Mouse (Mus musculus) hindlimb bud, embryonic 11.5 days (tissue): Measurements from ENCODE around the gene Htr2b.

Experiments
- DNase-seq: peaks from one replicate; pipeline ENCODE4 v3.0.0-alpha.2; 2012; ENCODE audit warnings: low read depth, low spot score; ENCODE audit errors: extremely low spot score

Gene Htr2b

DNA sequence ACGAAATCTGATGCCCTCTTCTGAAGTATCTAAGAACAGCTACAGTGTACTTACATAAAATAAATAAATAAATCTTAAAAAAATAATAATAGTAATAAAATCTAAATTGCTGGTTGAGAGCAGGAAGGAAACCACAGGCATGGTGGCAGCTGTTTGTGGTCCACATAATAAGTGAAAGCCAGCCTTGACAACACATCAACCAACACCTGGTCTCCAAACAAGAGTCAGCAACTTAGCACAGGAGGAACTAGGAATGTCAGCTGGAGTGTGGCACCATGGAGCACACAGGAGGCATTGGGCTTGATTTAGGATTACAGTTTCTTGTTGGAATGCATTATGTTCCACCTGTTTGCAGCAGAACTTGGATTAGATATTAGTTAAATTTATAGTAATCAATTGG lies 6.7 kb downstream of the Htr2b start:
- DNase-seq: no peak

GRCm38 (mm10) chr1:86094413-86094812 lies 17.4 kb downstream of the Htr2b start:
- DNase-seq: no peak

DNA sequence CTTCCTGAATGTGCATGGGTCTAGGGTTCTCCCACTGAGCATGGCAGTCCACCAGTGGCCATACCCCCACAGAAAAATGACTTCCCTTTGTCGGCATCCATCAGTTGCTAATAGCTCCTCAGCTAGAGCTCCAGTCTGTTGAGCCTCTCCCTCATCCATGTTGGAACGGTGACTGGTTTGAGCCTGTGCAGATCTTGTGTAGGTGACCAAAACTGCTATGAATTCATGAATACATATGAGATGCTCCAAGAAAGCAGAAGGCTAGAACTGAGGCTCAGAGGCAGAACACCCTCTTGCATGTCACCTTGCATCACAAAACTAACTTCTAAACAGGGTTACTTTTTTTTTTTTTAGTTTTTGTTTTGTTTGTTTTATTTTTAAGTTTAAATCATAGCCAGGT lies 35.2 kb downstream of the Htr2b start:
- no peak for DNase-seq

DNA sequence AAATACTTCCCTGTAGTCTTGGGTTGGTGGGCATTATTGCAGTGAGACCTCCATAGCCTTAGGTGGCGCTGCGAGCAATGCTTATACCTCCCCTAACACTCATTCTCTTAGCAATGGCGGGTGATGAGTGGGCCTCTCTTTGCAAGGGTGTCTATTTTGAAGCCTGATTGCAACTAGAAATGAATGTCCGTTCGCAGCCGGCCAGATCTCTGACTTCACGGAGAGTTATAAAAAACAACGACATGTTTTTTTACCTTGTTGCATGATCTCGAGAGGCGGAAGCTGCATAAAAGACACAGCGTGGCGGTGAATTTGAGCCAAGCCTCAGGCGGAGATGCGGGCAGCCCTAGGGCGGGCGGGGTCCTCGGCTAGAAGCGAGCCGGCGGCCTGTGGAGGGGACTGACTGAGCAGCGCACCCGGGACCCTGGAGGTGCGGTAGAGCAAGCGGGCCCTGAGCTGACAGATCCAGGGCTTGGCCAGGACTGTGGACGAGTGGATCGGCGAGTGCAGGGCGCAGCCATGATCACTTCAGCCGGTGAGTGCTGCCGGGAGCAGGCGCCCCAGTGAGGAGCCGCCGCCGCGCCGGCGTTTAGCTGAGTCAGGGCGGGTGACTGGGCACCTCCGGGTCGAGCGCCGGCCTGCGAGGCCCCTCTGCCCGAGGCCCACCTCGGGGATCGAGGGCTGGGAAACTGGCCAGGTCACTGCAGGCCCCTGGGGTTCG lies 47.3 kb downstream of the Htr2b start, which contains the start of gene Psmd1:
Gene Psmd1, plus strand, starts transcription at position 117 of the 721 bp plus-strand sequence.
- peak; percentile 90 for DNase-seq

- no peak for DNase-seq
Measured at GRCm38 (mm10) chr1:86062523-86062922, 49.2 kb downstream of the Htr2b start.

DNA sequence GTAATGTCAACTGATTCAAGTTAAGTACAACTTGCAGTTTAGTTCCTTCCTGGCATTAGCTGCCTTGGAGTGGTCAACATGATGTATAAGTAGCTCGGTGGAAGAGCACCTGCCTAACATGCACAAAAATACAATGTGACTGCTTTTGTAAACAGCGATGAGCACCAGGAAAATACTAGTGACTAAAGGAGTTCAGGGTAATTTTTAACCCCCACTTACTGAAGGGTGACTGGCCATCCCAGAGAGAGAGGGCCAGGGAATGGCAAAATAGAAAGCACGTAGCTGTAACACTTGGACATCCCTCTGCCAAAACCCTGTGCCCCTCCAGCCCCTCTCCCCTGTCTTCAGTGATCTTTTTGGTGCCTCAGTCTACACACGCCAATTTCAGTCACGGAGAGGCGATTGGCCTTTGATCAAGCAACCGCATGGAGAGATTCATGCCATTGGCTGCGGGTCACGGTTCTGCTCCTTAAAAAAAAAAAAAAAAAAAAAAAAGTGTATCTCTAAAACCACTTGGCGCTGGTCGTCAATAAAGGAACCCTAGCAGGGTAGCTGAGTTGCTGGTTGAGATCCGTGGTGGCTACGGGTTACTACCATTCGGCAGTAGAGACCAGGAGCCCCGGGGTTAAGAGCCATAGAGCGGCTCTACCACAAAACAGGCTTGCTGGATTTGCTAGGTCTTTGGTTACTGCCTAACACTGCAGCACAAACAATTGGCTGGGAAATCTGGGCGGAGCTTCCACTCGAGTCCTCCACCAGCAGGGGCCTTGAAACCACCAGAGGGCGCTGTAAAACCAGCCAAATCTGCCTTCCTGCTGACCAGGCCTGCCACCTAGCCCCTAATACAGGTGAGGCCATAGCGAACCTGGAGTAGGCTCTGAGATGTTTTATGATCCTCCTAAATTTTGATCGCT lies 52.7 kb downstream of the Htr2b start:
- peak; percentile 96 for DNase-seq

DNA sequence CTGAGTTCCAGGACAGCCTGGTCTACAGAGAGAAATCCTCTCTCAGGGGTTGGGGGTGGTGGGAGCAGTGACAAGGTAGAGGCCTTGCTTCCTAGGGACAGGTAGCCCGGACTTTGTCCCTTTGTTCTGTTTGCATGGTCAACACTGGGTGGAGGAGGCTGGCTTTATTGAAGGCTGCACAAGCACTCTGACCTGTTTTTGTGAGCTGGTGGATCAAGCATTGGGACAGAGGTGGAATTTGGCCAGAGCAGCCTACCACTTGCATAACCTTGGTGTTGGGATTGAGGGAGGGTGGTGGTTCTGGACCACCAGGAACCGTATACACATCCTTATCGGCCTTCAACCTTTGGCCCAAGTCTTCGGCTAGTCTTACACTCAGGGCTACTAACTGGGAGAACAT lies 55.5 kb downstream of the Htr2b start:
- no peak for DNase-seq

- no peak for DNase-seq
Measured at GRCm38 (mm10) chr1:86054943-86055342, 56.8 kb downstream of the Htr2b start.

DNA sequence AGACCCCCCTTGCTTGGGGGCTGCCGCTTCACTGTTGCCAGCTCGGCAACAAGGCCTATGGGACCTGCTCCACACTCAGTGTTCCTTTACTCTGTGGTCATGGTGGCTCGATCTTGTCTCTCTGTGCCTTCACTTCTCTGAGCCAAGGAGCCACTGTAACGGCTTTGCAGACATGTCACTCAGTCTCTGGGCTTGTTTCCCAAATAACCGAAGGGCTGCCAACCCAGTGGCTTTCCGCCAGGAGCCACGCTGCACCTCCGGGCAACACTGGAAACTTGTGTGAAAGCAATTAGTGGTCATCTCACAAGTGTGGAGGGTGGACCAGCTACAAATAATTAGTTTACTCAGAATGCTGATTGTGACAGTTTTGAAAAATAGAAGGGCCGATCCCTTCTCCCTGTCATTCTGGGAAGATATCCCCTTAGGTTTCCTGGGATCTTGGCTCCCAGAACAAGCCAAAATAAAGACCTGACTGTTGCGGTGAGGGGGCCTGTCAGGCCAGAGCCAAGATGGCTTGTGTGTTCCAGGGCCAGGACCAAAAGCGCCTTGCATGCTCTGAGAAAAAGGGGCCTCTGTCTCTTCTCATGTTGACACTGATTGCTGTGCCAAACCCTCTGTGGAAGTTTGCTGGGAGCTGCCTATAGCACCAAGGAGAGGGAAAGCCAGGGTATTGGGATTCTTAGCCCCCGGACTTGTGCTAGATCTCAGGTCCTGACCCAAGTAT lies 58.4 kb downstream of the Htr2b start:
- DNase-seq: no peak
